Mouse (Mus musculus): ENCODE data around the gene Fbxw10. TPM values are rescaled to one million over a fixed set of nuclear protein-coding genes. Genes with fewer than 3 reads are reported as not detected.

The Fbxw10 gene
- total RNA-seq, 2 experiments from 2014 or later = 0.71 to 0.92 TPM

GRCm38 (mm10) chr11:62827135-62827534 is 19.7 kb upstream of the Fbxw10 start:
- intact Hi-C loops (cut with DNase I) = no loop called here
- no peak for DNase-seq (ENCODE audit: extremely low spot score in 1 of 2, low spot score in 2 of 2)

- intact Hi-C loops (cut with DNase I) = no loop called here
- DNase-seq (ENCODE audit: extremely low spot score in 1 of 2, low spot score in 2 of 2) = no peak
Observed at GRCm38 (mm10) chr11:62827911-62828310, 19.0 kb upstream of the Fbxw10 start.

- no peak for DNase-seq (ENCODE audit: extremely low spot score in 1 of 2, low spot score in 2 of 2)
- intact Hi-C loops (cut with DNase I) = no loop called here
Observed at GRCm38 (mm10) chr11:62830387-62830786, 16.5 kb upstream of the Fbxw10 start.

DNA sequence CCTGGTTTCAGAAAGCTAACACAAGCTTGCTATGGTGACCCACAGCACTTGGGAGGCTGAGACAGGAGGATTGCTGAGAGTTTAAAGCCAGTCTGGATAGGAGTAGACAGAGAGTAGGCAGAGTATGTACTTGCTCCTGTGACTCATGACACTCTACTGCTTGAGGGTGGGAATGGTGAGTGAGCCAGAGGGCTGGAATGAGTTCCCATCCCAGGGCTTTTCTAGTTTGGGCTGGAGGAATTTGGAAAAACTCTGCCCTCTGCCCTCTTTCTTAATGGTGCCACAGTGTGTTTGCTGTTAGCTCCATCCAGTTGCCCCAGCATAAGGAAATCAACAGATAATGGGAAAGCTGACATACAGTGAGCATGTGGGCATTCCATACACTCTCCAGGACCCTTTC is 15.0 kb upstream of the Fbxw10 start:
- intact Hi-C loops (cut with DNase I) = no loop called here
- no peak for DNase-seq (ENCODE audit: extremely low spot score in 1 of 2, low spot score in 2 of 2)

DNA sequence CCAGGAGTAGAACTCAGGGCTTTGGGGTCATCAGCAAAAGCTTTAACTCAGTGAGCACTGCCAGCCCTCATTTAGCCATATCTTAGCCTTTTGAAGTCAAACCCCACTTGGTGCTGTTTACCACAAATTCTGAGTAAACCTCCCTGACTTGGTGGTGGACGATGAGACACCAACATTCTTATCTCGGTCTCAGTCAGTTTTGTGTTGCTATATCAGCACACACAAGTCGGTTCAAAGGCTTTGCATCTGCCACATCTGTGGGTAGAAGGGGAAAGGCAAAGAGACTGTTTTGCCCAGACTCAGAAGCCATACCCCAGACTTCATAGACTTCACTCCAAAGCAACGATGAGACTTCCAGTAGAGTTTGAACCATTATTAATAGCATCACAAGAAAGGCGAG is 2.3 kb upstream of the Fbxw10 start:
- intact Hi-C loops (cut with DNase I) = no loop called here
- DNase-seq (ENCODE audit: extremely low spot score in 1 of 2, low spot score in 2 of 2) = no peak

DNA sequence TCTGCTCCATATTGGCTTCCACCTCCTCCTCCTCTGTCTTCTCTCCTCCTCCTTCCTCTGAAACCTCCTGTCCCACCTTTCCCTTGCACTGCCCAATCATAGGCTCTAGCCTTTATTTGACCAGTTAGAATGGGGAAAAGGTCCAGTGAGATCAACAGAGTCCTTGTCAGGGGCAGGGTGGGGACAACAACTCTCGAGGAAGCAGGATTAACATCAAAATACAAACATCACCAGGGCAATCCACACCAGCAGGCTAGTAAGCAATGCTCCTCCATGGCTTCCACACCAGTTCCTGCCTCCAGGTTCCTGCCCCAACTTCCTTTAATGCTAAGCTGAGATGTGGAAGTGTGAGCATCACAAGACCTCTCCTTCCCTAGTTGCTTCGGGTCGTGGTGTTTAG is 1.1 kb upstream of the Fbxw10 start:
- no peak for DNase-seq (ENCODE audit: extremely low spot score in 1 of 2, low spot score in 2 of 2)
- intact Hi-C loops (cut with DNase I) = no loop called here

- intact Hi-C loops (cut with DNase I) = no loop called here
- DNase-seq (ENCODE audit: extremely low spot score in 1 of 2, low spot score in 2 of 2) = no peak
Observed at GRCm38 (mm10) chr11:62847655-62848191, 854 bp downstream of the Fbxw10 start.

- intact Hi-C loops (cut with DNase I) = no loop called here
- no peak for DNase-seq (ENCODE audit: extremely low spot score in 1 of 2, low spot score in 2 of 2)
Observed at GRCm38 (mm10) chr11:62848301-62848700, 1.4 kb downstream of the Fbxw10 start.

DNA sequence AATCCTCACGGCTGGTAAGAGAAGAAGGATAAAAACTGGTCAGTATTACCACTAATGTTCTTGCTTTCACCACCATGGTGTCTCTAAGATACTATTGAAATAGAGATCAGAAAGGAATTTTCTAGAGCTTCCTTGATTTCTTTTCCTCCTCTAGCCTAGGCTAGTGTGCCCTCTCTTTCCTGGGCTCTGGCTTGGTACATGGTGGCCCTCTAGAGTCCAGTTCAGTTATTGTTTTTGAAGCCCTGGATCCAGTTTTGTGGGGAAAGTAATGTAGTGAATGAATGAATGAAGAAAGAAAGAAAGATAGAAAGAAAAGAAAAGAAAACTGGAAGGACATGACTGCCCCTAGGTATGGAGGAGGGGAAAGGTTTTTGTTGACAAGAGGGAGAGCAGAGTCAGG is 4.3 kb downstream of the Fbxw10 start:
- intact Hi-C loops (cut with DNase I) = loop anchor here (5.0 kb wide), 1 partner anchor 94 kb away; no protein-coding TSS in a partner anchor
- DNase-seq (ENCODE audit: extremely low spot score in 1 of 2, low spot score in 2 of 2) = peak in 1 of 2 experiments; percentile 8

GRCm38 (mm10) chr11:62853334-62853733 is 6.5 kb downstream of the Fbxw10 start:
- DNase-seq (ENCODE audit: extremely low spot score in 1 of 2, low spot score in 2 of 2) = no peak
- intact Hi-C loops (cut with DNase I) = loop anchor here (5.0 kb wide), 1 partner anchor 96 kb away; no protein-coding TSS in a partner anchor

DNA sequence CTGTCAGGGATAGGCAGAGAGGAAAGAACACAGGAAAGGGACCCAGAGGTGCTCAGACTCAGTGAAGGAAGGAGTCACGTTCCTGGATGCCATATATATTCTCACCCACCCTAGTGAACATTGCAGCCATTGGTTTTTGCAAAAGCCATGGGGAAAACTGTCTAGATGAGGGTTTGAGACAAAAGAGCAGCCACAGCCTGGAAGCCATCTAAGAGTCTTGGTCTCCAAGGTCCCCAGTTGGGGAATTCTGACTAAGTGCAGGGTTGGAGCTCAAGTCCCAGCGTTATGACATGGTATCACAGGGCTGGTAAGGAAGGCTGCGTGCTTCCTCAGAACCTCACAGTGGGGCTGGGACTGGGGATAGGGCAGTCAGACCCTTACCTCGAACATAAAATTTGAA is 18.7 kb downstream of the Fbxw10 start:
- intact Hi-C loops (cut with DNase I) = no loop called here

GRCm38 (mm10) chr11:62866685-62867084 is 19.8 kb downstream of the Fbxw10 start:
- DNase-seq (ENCODE audit: extremely low spot score in 1 of 2, low spot score in 2 of 2) = no peak
- intact Hi-C loops (cut with DNase I) = no loop called here

More for the DNA sequence above, 18.7 kb downstream of the Fbxw10 start:
- DNase-seq (ENCODE audit: extremely low spot score in 1 of 2, low spot score in 2 of 2) = no peak

GRCm38 (mm10) chr11:62869201-62869600 is 22.3 kb downstream of the Fbxw10 start:
- DNase-seq (ENCODE audit: extremely low spot score in 1 of 2, low spot score in 2 of 2) = no peak
- intact Hi-C loops (cut with DNase I) = no loop called here

DNA sequence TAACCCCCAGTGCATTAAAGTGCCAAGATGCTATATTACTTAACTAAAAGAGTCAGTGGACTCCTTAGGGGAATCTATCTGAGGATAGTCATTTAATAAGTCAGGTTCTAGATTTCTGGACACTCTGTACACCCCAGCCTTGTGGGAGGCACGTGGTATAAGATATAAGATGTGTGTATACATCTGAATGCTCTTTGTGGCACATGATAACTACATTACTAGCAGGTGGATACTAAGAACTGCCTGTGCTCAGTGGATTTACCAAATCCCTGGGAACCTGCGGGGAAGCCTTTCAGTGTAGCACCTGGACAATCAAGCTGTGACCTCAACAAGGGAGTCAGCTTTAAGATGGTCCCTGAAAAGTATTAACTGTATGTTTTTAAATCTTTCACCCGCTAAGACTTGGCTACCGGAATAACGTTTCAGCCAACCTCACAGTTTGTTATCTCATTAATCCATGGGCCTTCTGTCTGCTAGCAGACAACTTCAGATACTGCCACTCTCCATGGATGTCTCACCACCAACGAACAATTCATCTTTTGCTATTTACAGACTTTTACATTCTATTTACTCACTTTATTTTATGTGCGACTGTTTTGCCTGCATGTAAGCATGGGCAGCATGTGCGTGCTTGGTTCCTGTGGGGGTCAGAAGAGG is 23.0 kb downstream of the Fbxw10 start:
- intact Hi-C loops (cut with DNase I) = no loop called here

DNA sequence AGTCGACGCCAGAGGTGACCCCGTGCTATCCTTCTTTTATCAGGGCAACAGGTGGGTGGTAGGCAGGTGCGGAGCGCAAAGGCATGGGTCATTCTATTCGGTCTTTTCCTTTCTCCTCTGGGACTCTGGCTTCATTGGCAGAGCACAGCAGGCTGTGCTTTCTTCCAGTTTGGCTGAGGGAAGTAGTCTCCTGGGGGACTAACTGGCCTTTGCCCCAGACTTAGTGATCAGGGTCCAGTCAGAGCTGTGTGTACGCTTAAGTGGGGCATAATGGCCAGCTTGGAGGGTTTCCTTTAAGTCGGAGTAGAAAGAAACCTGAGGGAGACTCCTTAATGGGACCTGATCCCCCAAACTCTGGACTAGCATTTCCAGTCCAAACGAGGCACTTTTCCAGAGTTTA is 26.6 kb downstream of the Fbxw10 start:
- DNase-seq (ENCODE audit: extremely low spot score in 1 of 2, low spot score in 2 of 2) = no peak
- intact Hi-C loops (cut with DNase I) = no loop called here

More for the DNA sequence above, 23.0 kb downstream of the Fbxw10 start:
- DNase-seq (ENCODE audit: extremely low spot score in 1 of 2, low spot score in 2 of 2) = no peak

DNA sequence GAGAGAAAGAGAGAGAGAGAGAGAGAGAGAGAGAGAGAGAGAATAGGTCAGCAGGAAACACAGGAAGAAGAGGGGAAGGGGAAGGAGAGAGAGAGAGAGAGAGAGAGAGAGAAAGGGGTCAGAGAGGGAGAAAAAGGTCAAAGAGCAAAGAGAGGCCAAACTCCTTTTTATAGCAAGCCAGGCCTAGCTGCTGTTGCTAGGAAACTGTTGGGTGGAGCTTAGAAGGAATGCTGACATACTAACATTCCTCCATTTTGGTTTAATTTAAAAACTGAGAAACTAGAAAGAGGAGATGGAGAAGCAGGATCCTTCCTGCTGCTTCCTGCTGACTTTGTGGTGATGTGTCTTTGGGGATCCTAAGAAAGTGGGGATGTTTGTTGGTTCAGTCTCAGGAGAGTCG is 28.8 kb downstream of the Fbxw10 start:
- intact Hi-C loops (cut with DNase I) = no loop called here
- no peak for DNase-seq (ENCODE audit: extremely low spot score in 1 of 2, low spot score in 2 of 2)

- intact Hi-C loops (cut with DNase I) = no loop called here
- DNase-seq (ENCODE audit: extremely low spot score in 1 of 2, low spot score in 2 of 2) = no peak
Observed at GRCm38 (mm10) chr11:62876445-62876844, 29.6 kb downstream of the Fbxw10 start.

- no peak for DNase-seq (ENCODE audit: extremely low spot score in 1 of 2, low spot score in 2 of 2)
- intact Hi-C loops (cut with DNase I) = no loop called here
Observed at GRCm38 (mm10) chr11:62877391-62877790, 30.5 kb downstream of the Fbxw10 start.

- intact Hi-C loops (cut with DNase I) = no loop called here
- no peak for DNase-seq (ENCODE audit: extremely low spot score in 1 of 2, low spot score in 2 of 2)
Observed at GRCm38 (mm10) chr11:62878728-62879127, 31.9 kb downstream of the Fbxw10 start.

DNA sequence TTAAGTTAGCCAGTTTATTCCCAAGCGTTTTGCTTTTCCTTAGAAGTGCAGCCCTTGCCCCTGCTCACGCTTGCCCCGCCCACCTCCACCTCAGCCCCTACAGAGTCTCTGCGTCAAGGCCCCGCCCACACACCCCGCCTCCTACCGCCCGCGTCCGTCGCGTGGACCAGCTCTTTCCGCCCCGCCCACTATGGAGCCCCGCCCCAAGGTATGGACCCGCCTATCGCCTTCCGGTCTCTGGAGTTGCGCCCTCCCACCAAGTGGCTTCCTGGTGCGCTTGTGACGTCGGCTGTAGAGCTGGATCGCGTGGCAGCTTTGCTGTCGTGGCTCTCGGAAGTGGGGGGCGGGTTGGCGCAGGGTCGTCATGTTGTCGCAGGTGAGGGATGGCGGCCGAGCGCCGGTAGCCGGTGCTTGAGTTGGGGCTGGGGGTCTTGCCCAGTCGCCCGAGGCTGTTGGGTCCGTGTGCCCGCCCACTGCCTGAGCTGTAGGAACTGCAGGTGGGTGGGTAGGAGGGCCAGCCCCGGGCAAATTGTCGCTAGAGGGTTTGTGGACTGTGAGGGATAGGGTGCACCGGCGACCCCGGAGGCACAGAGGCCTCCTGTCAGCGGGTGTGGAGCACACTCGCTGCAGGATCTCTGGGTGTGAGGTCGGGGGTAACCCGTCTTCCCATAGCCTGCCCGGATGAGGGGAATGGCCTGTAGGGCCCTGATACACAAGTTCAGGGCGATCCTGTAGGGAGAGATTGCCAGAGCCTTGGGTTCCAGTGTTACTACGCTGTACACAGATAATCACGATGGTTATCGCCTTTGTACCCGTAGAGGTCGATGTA is 32.6 kb downstream of the Fbxw10 start, which contains the start of gene Tvp23b:
Tvp23b (plus strand) TSS at position 236 of the 829 bp plus-strand sequence.
- intact Hi-C loops (cut with DNase I) = no loop called here
- DNase-seq (ENCODE audit: extremely low spot score in 1 of 2, low spot score in 2 of 2) = peak; percentile 97 to 100

Measured in left cerebral cortex, postnatal 10 days (tissue).